Comparison of ENCODE assay signal across 14 mouse cellular contexts in genomic region chr17:31843891-31844290, GRCm38 (mm10). TPM values are rescaled to one million over a fixed set of nuclear protein-coding genes. Genes with fewer than 3 reads are reported as not detected.
DNase-seq lines count a peak whose midpoint lies in the region; ATAC-seq and TF ChIP-seq lines count a peak whose summit lies in the region.
"Had no signal": no experiment of that assay in that cellular context is flagged by ENCODE, and none has a peak within 500 bp of the region (broad histone marks: within the 10 kb centered on the region; RNA-seq: fewer than 3 reads in every experiment).

No protein-coding gene starts in this region.

- intact Hi-C loops in heart, adult 2 months (cut with DNase I): no loop called here
- intact Hi-C loops in heart, postnatal 14 days (cut with DNase I): no loop called here

- no peaks in the 10 kb centered on the region for H3K79me2 ChIP-seq in heart, adult 2 months (replicated peaks; ENCODE audit: control insufficient read depth, insufficient read depth, low read length)

- TF ChIP-seq POLR2A in heart, adult 2 months (IDR thresholded peaks at IDR 0.05; ENCODE audit: insufficient read depth, low read depth, low read length): no peak
- 0 out of 2 replicates have a peak, but pooled peaks have one; percentile 4 for TF ChIP-seq POLR2A in lung, adult 2 months (IDR thresholded peaks at IDR 0.05; ENCODE audit: borderline replicate concordance, extremely low read depth, low read depth, low read length)
- no peak for TF ChIP-seq POLR2A in embryonic fibroblast, embryonic 13.5 days (IDR thresholded peaks at IDR 0.05; ENCODE audit: low read depth, low read length)
- no peak for TF ChIP-seq POLR2A in thymus, adult 2 months (IDR thresholded peaks at IDR 0.05; ENCODE audit: control insufficient read depth, extremely low read depth, insufficient read depth, low read length, poor library complexity)

- H3K4me1 ChIP-seq in heart, adult 2 months (ENCODE audit: control insufficient read depth, insufficient read depth, low read length): peaks cover 16% of the 10 kb centered on the region
- peaks cover 24% of the 10 kb centered on the region for H3K4me1 ChIP-seq in lung, adult 2 months (ENCODE audit: control insufficient read depth, insufficient read depth, low read length)
- peaks cover 4% of the 10 kb centered on the region; the same call in 1 of the 2 replicates for H3K4me1 ChIP-seq in embryonic fibroblast, embryonic 13.5 days (ENCODE audit: control insufficient read depth, insufficient read depth, low read length)
- H3K4me1 ChIP-seq in stomach, embryonic 15.5 days: peaks cover 26% of the 10 kb centered on the region; the same call in 1 of the 2 replicates
- peaks cover 37% of the 10 kb centered on the region for H3K4me1 ChIP-seq in thymus, adult 2 months (replicated peaks; ENCODE audit: control insufficient read depth, insufficient read depth, low read length)
- H3K4me1 ChIP-seq: neural tube, embryonic 13.5 days had no signal

- no peaks in the 10 kb centered on the region for H3K36me3 ChIP-seq in heart, adult 2 months (ENCODE audit: control insufficient read depth, insufficient read depth, low read length)
- peaks cover 34% of the 10 kb centered on the region for H3K36me3 ChIP-seq in stomach, embryonic 15.5 days
- peaks cover 32% of the 10 kb centered on the region for H3K36me3 ChIP-seq in thymus, adult 2 months (ENCODE audit: control insufficient read depth, insufficient read depth, low read length)

- DNase-seq in heart, adult 2 months: no peak
- DNase-seq in heart, postnatal 14 days: no peak
- DNase-seq in lung, adult 2 months: no peak
- no peak for DNase-seq in lung, postnatal 25 days (ENCODE audit: low spot score)
- DNase-seq in thymus, adult 2 months: no peak
- no peak for DNase-seq in frontal cortex, postnatal 10 days (ENCODE audit: low spot score in 2 of 2)
- DNase-seq: cerebellum, adult 2 months; retina, postnatal 1 day had no signal

- no peak overlapping the region for H3K9ac ChIP-seq in heart, adult 2 months (ENCODE audit: low read depth, low read length)
- H3K9ac ChIP-seq in stomach, embryonic 15.5 days: no peak overlapping the region
- H3K9ac ChIP-seq: neural tube, embryonic 13.5 days had no signal

- H3K27ac ChIP-seq in heart, adult 2 months: peak overlapping the region; percentile 34
- peak overlapping the region; percentile 43 for H3K27ac ChIP-seq in embryonic fibroblast, embryonic 13.5 days (ENCODE audit: insufficient read depth, low read length)
- H3K27ac ChIP-seq in stomach, embryonic 15.5 days: peak overlapping the region; percentile 81; the same call in 1 of the 2 replicates
- H3K27ac ChIP-seq in thymus, adult 2 months (ENCODE audit: control insufficient read depth, insufficient read depth, low read length): no peak overlapping the region
- H3K27ac ChIP-seq: forebrain, embryonic 10.5 days; neural tube, embryonic 13.5 days had no signal

- no peak overlapping the region for H3K4me2 ChIP-seq in stomach, embryonic 15.5 days
- H3K4me2 ChIP-seq: neural tube, embryonic 13.5 days had no signal

- no peak for ATAC-seq in stomach, embryonic 15.5 days (ENCODE audit: insufficient read depth, low FRiP score, low read depth)
- ATAC-seq: intestine, postnatal 0 days; midbrain, embryonic 16.5 days had no signal

- no peak for TF ChIP-seq CTCF in heart, adult 2 months (IDR thresholded peaks at IDR 0.05)
- no peak for TF ChIP-seq CTCF in lung, adult 2 months (IDR thresholded peaks at IDR 0.05; ENCODE audit: insufficient read depth, low read length)
- no peak for TF ChIP-seq CTCF in embryonic fibroblast, embryonic 13.5 days (IDR thresholded peaks at IDR 0.05; ENCODE audit: borderline replicate concordance, insufficient read depth, low read length)
- TF ChIP-seq CTCF in thymus, adult 2 months (IDR thresholded peaks at IDR 0.05; ENCODE audit: borderline replicate concordance, control insufficient read depth, extremely low read depth, insufficient read depth, low read length, poor library complexity): no peak

- WGBS in heart, adult 2 months: 33% methylated on average over 1 of the region's 1 CpGs
- WGBS in lung, adult 2 months: 25% methylated on average over 1 of the region's 1 CpGs
- 54% methylated on average over 1 of the region's 1 CpGs for WGBS in stomach, embryonic 15.5 days
- 96% methylated on average over 1 of the region's 1 CpGs for WGBS in thymus, adult 2 months

- no peak for TF ChIP-seq EP300 in heart, adult 2 months (IDR thresholded peaks at IDR 0.05; ENCODE audit: insufficient read depth, low read depth, low read length)

- H3K9me3 ChIP-seq in stomach, embryonic 15.5 days: no peaks in the 10 kb centered on the region
- H3K9me3 ChIP-seq: forebrain, embryonic 10.5 days; neural tube, embryonic 13.5 days had no signal

- no peak overlapping the region for H3K4me3 ChIP-seq in heart, adult 2 months
- no peak overlapping the region for H3K4me3 ChIP-seq in lung, adult 2 months (replicated peaks; ENCODE audit: extremely low read depth, low read depth, low read length)
- H3K4me3 ChIP-seq in embryonic fibroblast, embryonic 13.5 days (ENCODE audit: insufficient read depth, low read length): no peak overlapping the region
- no peak overlapping the region for H3K4me3 ChIP-seq in stomach, embryonic 15.5 days (replicated peaks)
- no peak overlapping the region for H3K4me3 ChIP-seq in thymus, adult 2 months (ENCODE audit: control insufficient read depth, insufficient read depth, low read length)
- H3K4me3 ChIP-seq: forebrain, embryonic 10.5 days; neural tube, embryonic 13.5 days had no signal

- no peaks in the 10 kb centered on the region for H3K27me3 ChIP-seq in heart, adult 2 months (ENCODE audit: control insufficient read depth, insufficient read depth, low read length)
- no peaks in the 10 kb centered on the region for H3K27me3 ChIP-seq in stomach, embryonic 15.5 days (replicated peaks)
- no peaks in the 10 kb centered on the region for H3K27me3 ChIP-seq in thymus, adult 2 months (ENCODE audit: control insufficient read depth, insufficient read depth, low read length)
- H3K27me3 ChIP-seq: neural tube, embryonic 13.5 days had no signal

RNA-seq across cellular contexts. Expression of gene Sik1, which starts 11.7 kb away (rescaled TPM):
- 10 to 100 TPM; 39.6 to 62.7 TPM for total RNA-seq in heart, adult 2 months (2021)
- polyA plus RNA-seq in heart, adult 2 months (2012; rRNA removed): 15.4 and 21.0 TPM in 2 replicates
- 10 to 100 TPM; 41.4 to 72.2 TPM for total RNA-seq in heart, postnatal 14 days (2021)
- polyA plus RNA-seq in lung, adult 2 months (2012; rRNA removed): 60.5 and 87.9 TPM in 2 replicates
- 15.5 and 18.1 TPM in 2 replicates for polyA plus RNA-seq in embryonic fibroblast, embryonic 13.5 days (2011; ENCODE audit: insufficient read length, low read depth, missing spikeins)
- polyA plus RNA-seq in stomach, embryonic 15.5 days (2015; fragmentation: Nextera tagmentation; extraction: Ambion mirVana): 19.6 and 21.8 TPM in 2 replicates
- polyA plus RNA-seq in thymus, adult 2 months (2012; rRNA removed): 36.8 and 42.3 TPM in 2 replicates
